Mouse (Mus musculus) ES-Bruce4 (cell line): Measurements from ENCODE around the gene Fcgr4. TPM values are rescaled to one million over a fixed set of nuclear protein-coding genes. Genes with fewer than 3 reads are reported as not detected.

Experiments
- H3K27ac ChIP-seq: 2 replicates; pipeline ENCODE4 v1.5.1; 2012; ENCODE audit warnings: low read length, inconsistent platforms; ENCODE audit not compliant: insufficient read depth
- H3K27me3 ChIP-seq: 2 replicates; pipeline ENCODE4 v1.6.1; 2012; ENCODE audit warnings: mild to moderate bottlenecking, low read length, inconsistent platforms; ENCODE audit not compliant: control insufficient read depth, poor library complexity, insufficient read depth, severe bottlenecking
- H3K36me3 ChIP-seq: 2 replicates; pipeline ENCODE4 v1.6.1; 2012; ENCODE audit warnings: inconsistent platforms, mild to moderate bottlenecking, low read length, moderate library complexity; ENCODE audit not compliant: control insufficient read depth, poor library complexity, insufficient read depth, severe bottlenecking
- H3K4me1 ChIP-seq: one replicate; pipeline ENCODE4 v1.8.1; 2011; ENCODE audit warnings: low read length; ENCODE audit not compliant: control insufficient read depth, insufficient read depth
- H3K4me3 ChIP-seq: 2 replicates; pipeline ENCODE4 v1.5.1; 2011; ENCODE audit warnings: low read depth, mild to moderate bottlenecking, low read length
- H3K9ac ChIP-seq: 2 replicates; pipeline ENCODE4 v1.6.1; 2012; ENCODE audit warnings: low read depth, mild to moderate bottlenecking, inconsistent platforms; ENCODE audit not compliant: poor library complexity, severe bottlenecking
- H3K9me3 ChIP-seq: replicated peaks from 2 replicates; pipeline ENCODE4 v1.6.1; 2012; ENCODE audit warnings: mild to moderate bottlenecking, low read length, inconsistent platforms; ENCODE audit not compliant: control insufficient read depth, poor library complexity, insufficient read depth, severe bottlenecking
- CTCF ChIP-seq: IDR thresholded peaks from one replicate; pipeline ENCODE4 v1.8.1; 2011; ENCODE audit warnings: low read depth, low read length
- EP300 ChIP-seq: IDR thresholded peaks from 2 replicates; pipeline ENCODE4 v1.6.1; 2011; ENCODE audit warnings: low read depth, low read length; ENCODE audit not compliant: insufficient read depth
- POLR2A ChIP-seq: IDR thresholded peaks from one replicate; pipeline ENCODE4 v1.8.1; 2011; ENCODE audit warnings: low read length; ENCODE audit not compliant: insufficient read depth
- polyA plus RNA-seq: library from polyadenylated mRNA; stranded (reverse); fragments of >200 nt; gene quantifications from 2 replicates; pipeline ENCODE4 v1.2.4, GENCODE M21; 2011; ENCODE audit warnings: low read depth; ENCODE audit not compliant: missing spikeins, insufficient read depth, insufficient read length

The Fcgr4 gene
- polyA plus RNA-seq, 1 experiment, result not detected

DNA sequence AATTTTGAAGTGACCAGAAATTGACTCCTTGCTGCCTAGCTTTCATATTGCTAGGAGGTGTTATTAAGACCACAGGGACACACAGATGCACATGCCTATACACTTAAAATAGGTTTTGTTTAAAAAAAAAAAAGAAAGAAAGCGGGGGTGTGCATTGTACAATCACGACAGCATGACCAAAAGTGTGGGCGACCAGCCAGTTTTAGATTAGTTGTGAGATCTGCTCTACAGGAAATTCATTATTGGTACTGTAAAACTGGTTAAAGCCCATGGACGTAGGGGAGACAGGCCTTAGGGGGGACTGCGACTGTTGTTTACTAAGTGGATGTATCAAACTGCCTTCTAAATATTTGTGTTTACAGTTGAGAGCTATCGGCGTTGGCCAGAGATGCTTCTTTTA is 21.2 kb downstream of the Fcgr4 start:
- Histone ChIP-seq H3K27me3 (no peaks in the 10 kb centered on the region), H3K9me3 (no peaks in the 10 kb centered on the region), H3K4me1 (no peaks in the 10 kb centered on the region), H3K9ac (no peak overlapping the region), H3K36me3 (no peaks in the 10 kb centered on the region), H3K27ac (no peak overlapping the region), H3K4me3 (no peak overlapping the region)
- TF ChIP-seq POLR2A, result no peak

GRCm38 (mm10) chr1:171043594-171044153 is 25.0 kb downstream of the Fcgr4 start:
- H3K4me3 ChIP-seq, result no peak overlapping the region
- no peaks in the 10 kb centered on the region for H3K27me3 ChIP-seq
- H3K9me3 ChIP-seq, result no peaks in the 10 kb centered on the region
- TF ChIP-seq CTCF (no peak), EP300 (no peak), POLR2A (no peak)
- H3K4me1 ChIP-seq, result no peaks in the 10 kb centered on the region
- no peaks in the 10 kb centered on the region for H3K36me3 ChIP-seq
- H3K27ac ChIP-seq, result no peak overlapping the region
- H3K9ac ChIP-seq, result no peak overlapping the region

DNA sequence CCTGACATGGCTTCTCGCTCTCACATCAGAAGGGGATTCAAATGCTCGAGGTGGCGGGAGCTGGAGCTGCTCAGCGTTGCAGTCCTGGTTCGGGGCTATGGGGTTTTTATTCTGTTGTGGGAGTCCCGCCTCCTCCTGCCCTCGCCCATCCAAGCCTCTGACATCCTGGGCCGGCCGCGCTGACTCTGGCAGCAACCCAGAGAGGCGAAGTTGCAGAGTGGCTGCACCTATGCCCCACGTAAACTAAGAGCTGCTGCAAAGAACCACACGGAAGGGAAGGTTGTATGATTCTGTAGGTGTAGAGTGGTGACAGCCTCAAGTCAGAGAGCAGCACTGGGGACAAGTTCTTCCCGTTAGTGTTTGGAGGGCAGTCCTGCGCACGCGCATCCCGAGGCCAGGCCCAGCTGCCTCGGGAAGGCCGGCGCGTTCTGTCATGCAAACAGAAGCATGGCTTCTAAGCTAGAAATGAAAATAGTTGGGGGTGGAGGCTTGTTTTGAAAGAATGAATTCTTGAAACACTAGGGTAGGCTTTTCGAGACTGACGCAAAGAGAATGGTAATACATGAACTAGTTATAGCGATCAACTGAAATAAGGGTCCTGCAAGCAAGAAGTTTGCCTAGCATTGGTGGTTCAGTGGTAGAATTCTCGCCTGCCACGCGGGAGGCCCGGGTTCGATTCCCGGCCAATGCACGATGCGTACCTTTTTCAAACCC is 25.8 kb downstream of the Fcgr4 start:
- Histone ChIP-seq H3K27me3 (no peaks in the 10 kb centered on the region), H3K27ac (peak overlapping the region; percentile 19; the same call in 1 of the 2 replicates), H3K9ac (peak overlapping the region; percentile 67; the same call in 1 of the 2 replicates), H3K4me3 (peak overlapping the region; percentile 86), H3K36me3 (no peaks in the 10 kb centered on the region), H3K4me1 (no peaks in the 10 kb centered on the region), H3K9me3 (no peaks in the 10 kb centered on the region)
- TF ChIP-seq CTCF (no peak), EP300 (0 out of 2 replicates have a peak, but pooled peaks have one; percentile 26)

GRCm38 (mm10) chr1:171045079-171045465 is 26.4 kb downstream of the Fcgr4 start:
- peak overlapping the region; percentile 67 for H3K9ac ChIP-seq
- no peak for TF ChIP-seq CTCF
- TF ChIP-seq POLR2A, result no peak
- TF ChIP-seq EP300, result no peak

GRCm38 (mm10) chr1:171046501-171046900 is 27.8 kb downstream of the Fcgr4 start:
- TF ChIP-seq CTCF (no peak), POLR2A (no peak), EP300 (no peak)
- no peaks in the 10 kb centered on the region for H3K9me3 ChIP-seq
- H3K27ac ChIP-seq, result peak overlapping the region; percentile 71
- H3K9ac ChIP-seq, result no peak overlapping the region
- H3K4me3 ChIP-seq, result no peak overlapping the region
- no peaks in the 10 kb centered on the region for H3K27me3 ChIP-seq
- H3K36me3 ChIP-seq, result no peaks in the 10 kb centered on the region
- peaks cover 2% of the 10 kb centered on the region for H3K4me1 ChIP-seq

More at GRCm38 (mm10) chr1:171045079-171045465, 26.4 kb downstream of the Fcgr4 start:
- H3K4me1 ChIP-seq, result no peaks in the 10 kb centered on the region
- H3K36me3 ChIP-seq, result no peaks in the 10 kb centered on the region
- no peaks in the 10 kb centered on the region for H3K27me3 ChIP-seq
- peak overlapping the region; percentile 86; the same call in 1 of the 2 replicates for H3K4me3 ChIP-seq
- no peak overlapping the region for H3K27ac ChIP-seq
- no peaks in the 10 kb centered on the region for H3K9me3 ChIP-seq

GRCm38 (mm10) chr1:171049263-171049662 is 30.5 kb downstream of the Fcgr4 start:
- Histone ChIP-seq H3K4me1 (peaks cover 2% of the 10 kb centered on the region), H3K27me3 (no peaks in the 10 kb centered on the region), H3K4me3 (peak overlapping the region; percentile 78), H3K27ac (peak overlapping the region; percentile 45; the same call in 1 of the 2 replicates), H3K36me3 (no peaks in the 10 kb centered on the region), H3K9ac (peak overlapping the region; percentile 86), H3K9me3 (no peaks in the 10 kb centered on the region)
- TF ChIP-seq POLR2A (peak; percentile 98), CTCF (no peak), EP300 (0 out of 2 replicates have a peak, but pooled peaks have one; percentile 25)
